Mouse (Mus musculus): ENCODE results near the gene Pmpca.

The Pmpca gene

DNA sequence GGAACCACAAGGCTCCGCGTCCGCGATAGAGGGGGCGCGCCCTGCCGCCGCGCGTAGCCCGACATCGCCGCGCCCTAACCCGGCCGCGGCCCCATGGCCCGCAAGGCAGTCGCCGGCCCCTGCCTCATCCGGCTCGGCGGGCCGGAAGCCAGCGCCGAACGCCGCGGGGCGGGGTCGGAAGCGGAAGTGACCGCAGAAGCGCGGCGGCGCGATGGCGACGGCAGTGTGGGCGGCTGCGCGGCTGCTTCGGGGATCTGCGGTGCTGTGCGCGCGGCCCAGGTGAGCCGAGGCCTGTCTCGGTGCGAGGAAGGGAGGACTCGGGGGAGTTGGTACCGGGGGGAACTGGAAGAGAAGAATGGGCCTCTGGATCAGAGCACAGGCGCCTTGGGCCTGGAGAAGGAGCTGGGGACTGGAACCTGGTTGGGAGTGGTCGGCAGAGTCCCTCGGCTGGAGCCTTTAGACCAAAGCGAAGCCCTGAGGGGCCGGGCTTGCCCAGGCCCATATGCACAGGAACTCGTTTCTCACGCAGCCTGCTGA is at the start of gene Pmpca, which contains the start of gene Entr1:
TSS of gene Pmpca (plus strand) at position 186 of the 537 bp plus-strand sequence.
TSS of gene Entr1 (minus strand) at position 163 of the 537 bp plus-strand sequence.
- peak; percentile 75 for DNase-seq (ENCODE audit: low read depth, low spot score)

DNA sequence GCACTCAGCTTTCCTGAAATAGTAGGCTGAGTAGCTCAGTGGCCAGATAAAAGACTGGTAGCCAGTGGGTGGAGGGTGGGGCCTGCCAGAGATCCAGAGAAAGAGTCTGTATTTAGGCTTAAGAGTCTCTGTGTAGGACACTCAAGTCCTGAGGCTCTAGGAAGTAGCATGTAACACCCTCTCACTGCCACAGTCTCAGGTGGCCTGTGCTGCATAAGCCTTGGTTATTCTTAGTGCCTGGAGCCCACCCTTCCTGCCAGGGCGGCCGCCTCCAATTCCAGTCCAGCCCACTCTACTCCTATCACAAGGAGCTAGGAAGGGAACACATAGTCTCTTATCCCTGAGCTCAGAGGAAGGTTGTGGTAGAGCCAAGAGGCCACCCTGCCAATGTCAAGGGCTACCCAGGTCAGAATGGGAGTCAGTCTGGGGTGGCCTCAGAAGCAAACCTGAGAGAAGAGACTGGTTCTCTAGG is 47.6 kb upstream of the Pmpca start:
- no peak for DNase-seq (ENCODE audit: low read depth, low spot score)

DNA sequence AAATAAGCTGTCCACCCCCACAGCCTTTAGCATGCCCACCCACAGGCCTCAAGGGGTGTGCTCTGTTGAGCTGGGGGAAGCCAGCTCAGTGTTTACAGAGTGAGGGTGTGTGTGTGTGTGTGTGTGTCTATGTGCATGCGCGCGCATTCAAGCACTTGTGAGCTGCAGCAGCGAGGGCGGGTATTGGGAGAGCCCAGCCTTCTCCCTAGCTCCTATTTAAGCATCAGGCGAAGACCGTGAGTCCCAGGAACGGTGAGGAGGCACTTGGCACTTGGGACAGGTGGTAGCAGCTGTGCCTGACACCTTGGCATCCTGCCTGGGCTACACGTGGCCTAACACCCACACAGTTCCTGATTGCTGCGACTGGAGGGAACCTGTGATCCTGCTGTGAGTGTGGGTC is 47.1 kb upstream of the Pmpca start:
- no peak for DNase-seq (ENCODE audit: low read depth, low spot score)

DNA sequence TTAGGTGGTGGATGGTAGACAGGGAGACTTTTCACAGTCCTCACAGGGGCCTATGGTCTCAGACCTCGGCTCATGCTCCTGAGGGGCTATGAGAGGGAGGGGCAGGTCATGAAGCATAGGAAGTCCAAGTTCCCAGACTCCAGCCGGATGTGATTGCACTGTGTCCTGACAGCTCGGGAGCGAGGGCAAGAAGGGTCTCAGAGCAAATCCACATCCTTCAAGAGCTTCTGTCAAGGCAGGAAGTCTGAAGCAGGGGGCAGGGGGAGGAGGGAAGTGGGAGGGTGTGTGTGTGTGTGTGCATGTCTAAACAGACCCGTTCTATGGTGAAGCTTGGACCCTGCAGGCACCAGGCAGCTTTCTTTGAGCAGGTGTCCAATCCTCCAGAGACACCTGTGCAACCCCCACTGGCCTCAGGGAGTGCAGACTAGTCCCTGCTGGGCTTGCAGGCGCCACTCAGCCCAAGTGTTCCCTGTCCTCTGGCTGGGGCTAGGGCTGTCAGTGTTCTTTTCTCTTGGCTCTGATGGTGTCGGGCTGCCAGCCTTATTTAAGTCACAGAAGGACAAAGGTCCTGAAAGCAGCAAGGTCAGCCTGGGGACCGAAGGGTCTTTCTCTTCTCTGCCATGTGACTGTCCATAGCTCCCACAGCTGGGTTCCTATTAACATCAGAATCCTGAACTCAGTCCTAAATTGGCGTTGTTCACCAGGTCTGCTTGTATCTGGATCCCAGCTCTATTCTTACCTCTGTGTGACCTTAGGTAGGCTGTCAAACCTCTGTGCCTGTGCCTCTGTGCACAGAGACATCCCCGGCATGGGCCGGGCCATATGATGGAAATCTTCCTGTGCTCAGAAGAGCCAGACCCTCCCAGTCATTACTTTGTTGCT is 46.3 kb upstream of the Pmpca start:
- no peak for DNase-seq (ENCODE audit: low read depth, low spot score)

- DNase-seq (ENCODE audit: low read depth, low spot score) = no peak
Observed at GRCm38 (mm10) chr2:26348241-26348640, 40.9 kb upstream of the Pmpca start.

DNA sequence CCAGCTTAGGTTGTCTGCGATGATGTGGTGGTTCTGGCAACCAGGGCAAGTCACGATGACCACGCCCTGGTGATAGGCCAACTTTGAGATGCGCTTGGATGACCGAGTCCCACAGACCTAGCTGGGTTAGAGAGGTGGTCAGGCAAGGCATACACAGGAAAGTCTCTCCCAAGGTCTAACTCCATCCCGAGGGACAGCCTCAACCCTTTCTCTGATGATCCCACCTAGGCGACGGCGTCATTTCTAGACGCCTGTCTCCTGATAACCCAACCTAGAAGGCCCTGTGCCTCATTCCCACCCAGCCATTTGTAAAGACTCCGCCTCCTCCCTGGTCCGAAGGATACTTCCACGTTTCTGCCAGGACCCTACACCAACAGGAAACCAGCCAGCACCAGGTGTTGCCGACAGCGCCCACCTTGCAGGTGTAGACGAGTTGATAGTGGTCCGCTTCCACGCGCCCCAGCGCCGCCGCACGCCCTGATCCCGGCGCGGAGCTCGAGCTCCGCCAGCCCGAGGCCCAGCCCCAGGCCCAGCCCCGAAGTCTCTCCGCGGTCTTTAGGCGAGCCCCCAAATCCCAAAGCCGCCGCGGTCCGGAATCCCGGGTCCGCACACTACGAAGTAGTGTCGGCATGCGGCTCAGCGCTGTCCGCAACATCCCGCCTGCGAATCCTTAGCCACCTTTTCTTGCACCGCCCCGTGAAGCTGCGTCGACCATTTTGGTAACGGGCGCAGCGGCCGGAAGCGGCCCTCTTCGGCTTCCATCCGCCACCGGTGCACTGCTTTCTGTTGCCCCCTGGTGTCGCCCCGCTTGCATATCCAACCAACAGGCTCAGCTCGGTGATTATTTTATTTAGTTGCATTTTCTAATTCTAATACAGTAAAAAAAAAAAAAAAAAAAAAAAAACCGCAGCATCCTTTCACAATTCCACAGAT is 37.5 kb upstream of the Pmpca start, which contains the start of gene Dnlz:
TSS of gene Dnlz (minus strand) at position 753 of the 933 bp plus-strand sequence.
- peak; percentile 86 for DNase-seq (ENCODE audit: low read depth, low spot score)

GRCm38 (mm10) chr2:26352291-26352910 is 36.7 kb upstream of the Pmpca start:
- no peak for DNase-seq (ENCODE audit: low read depth, low spot score)

- DNase-seq (ENCODE audit: low read depth, low spot score) = no peak
Observed at GRCm38 (mm10) chr2:26353066-26353980, 35.8 kb upstream of the Pmpca start.

DNA sequence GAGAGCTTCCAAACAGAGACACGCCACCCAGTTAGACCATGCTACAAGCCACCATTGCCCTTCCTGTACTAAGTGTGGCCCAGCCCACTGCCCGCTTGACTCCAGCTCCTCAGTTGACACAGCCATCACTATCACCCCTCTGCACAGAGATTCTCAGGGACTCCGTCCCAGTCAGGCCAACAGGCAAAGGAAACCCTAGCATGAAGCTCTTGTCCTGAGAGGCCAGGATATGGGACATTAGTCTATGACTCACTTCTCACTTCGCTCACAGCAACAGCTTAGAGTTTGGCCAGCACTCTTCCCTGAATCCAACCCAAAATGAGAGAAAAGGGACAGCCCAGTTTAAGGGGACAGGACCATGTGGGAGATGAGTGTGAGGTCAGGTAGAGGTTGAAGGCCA is 34.7 kb upstream of the Pmpca start:
- no peak for DNase-seq (ENCODE audit: low read depth, low spot score)

DNA sequence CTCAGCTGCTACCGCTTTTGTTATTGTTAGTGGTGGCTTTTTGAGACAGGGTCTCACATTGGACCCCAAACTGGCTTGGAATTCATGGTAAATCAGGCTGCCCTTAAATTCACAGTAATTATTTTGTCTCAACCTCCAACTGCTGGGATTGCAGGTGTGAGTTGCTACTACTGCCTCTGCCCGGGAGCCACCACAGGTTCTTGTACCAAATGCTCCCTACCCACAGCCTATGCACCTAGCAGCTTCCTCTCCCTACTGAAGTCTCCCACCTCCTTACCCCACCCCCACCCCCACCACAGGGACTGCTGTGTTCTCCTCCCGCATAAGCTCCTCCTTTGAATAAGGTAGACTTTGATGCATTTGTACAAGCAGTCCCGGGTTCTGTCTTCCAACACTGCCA is 32.9 kb upstream of the Pmpca start:
- DNase-seq (ENCODE audit: low read depth, low spot score) = no peak

GRCm38 (mm10) chr2:26356678-26357077 is 32.5 kb upstream of the Pmpca start:
- no peak for DNase-seq (ENCODE audit: low read depth, low spot score)

- no peak for DNase-seq (ENCODE audit: low read depth, low spot score)
Observed at GRCm38 (mm10) chr2:26357484-26357883, 31.7 kb upstream of the Pmpca start.

GRCm38 (mm10) chr2:26358667-26359320 is 30.3 kb upstream of the Pmpca start:
- DNase-seq (ENCODE audit: low read depth, low spot score) = no peak

- DNase-seq (ENCODE audit: low read depth, low spot score) = no peak
Observed at GRCm38 (mm10) chr2:26359983-26360382, 29.2 kb upstream of the Pmpca start.

DNA sequence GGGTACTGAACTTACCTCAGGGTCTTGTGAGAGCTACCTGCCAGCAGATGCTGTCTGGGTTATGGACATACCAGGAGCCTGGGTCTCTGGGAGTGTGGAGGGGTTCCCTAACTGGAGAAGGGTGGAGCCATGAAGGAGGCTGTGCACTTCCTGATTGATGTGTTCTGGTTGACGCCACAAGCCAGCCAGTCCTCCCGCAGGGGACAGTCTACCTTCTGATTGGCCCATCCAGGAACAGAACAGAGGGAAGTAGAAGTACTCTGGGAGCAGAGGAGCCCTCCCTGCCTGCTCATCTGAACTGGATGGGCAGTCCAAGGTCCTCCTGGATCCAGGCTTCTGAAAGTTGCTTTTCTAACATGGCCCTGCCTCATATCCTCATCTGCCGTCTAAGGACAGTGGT is 28.4 kb upstream of the Pmpca start, which contains the start of gene Card9:
TSS of gene Card9 (minus strand) at position 147 of the 400 bp plus-strand sequence.
- DNase-seq (ENCODE audit: low read depth, low spot score) = no peak

GRCm38 (mm10) chr2:26362991-26363390 is 26.1 kb upstream of the Pmpca start:
- DNase-seq (ENCODE audit: low read depth, low spot score) = no peak

DNA sequence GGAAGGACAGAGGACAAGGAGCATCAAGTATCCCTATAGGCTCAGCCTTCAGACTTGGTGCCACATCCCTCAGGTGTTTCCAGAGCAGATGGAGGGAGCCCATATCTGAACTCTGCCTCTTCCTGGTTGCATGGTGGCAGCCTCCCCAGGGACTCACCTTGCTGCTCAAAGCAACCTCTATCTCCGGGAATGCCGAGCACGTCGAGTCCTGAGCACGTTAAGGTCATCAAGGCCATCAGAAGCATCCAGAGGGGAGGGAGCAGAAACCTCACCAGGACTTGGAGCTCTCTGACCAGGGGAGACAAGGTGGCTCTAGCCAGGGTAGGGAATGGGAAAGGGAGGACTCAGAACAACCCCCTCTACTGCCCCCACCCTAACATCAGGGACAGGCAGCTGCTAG is 25.7 kb upstream of the Pmpca start:
- no peak for DNase-seq (ENCODE audit: low read depth, low spot score)

GRCm38 (mm10) chr2:26364738-26365465 is 24.2 kb upstream of the Pmpca start:
- no peak for DNase-seq (ENCODE audit: low read depth, low spot score)

DNA sequence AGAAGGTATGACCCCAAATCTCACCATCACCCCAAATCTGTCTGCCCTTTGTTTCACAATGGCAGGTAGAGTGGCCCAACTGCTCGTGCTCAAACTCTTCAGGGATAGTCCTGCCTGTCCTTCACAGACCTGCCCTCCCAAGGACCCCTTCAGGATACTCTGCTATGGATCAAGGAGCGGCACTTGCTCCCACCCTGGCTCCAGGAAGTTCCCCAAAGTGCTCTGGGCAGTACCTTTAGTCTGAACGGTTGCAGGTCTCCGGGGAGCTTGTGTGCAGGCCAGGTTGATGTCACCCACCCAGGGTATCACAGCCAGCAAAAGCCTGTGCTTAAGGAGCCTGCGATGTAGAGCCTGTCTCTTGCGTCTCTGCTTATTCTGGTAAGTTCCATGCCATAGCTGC is 21.2 kb upstream of the Pmpca start:
- no peak for DNase-seq (ENCODE audit: low read depth, low spot score)
